Mouse (Mus musculus) adrenal gland, postnatal 25 days (tissue): Measurements from ENCODE around the gene Tmem138. TPM values are rescaled to one million over a fixed set of nuclear protein-coding genes. Genes with fewer than 3 reads are reported as not detected.

Experiments used
- DNase-seq: peaks from one replicate; pipeline ENCODE4 v3.0.0; 2021; ENCODE audit warnings: mixed read lengths
- long read RNA-seq: library from polyadenylated mRNA; stranded (forward); transcript quantifications from one replicate; pipeline ENCODE4 v2.0.0, GENCODE M21; 2021
- total RNA-seq: library from RNA; stranded (reverse); gene quantifications from 2 replicates; pipeline ENCODE4 v1.2.3, GENCODE M21; 2021

Tmem138 gene
- 8.4 and 13.2 TPM in 2 replicates for total RNA-seq
- long read RNA-seq, partial matches to known transcripts: 1 of 14 reads
- long read RNA-seq, other reads (novel, unspliced or antisense): 4 of 14 reads

DNA sequence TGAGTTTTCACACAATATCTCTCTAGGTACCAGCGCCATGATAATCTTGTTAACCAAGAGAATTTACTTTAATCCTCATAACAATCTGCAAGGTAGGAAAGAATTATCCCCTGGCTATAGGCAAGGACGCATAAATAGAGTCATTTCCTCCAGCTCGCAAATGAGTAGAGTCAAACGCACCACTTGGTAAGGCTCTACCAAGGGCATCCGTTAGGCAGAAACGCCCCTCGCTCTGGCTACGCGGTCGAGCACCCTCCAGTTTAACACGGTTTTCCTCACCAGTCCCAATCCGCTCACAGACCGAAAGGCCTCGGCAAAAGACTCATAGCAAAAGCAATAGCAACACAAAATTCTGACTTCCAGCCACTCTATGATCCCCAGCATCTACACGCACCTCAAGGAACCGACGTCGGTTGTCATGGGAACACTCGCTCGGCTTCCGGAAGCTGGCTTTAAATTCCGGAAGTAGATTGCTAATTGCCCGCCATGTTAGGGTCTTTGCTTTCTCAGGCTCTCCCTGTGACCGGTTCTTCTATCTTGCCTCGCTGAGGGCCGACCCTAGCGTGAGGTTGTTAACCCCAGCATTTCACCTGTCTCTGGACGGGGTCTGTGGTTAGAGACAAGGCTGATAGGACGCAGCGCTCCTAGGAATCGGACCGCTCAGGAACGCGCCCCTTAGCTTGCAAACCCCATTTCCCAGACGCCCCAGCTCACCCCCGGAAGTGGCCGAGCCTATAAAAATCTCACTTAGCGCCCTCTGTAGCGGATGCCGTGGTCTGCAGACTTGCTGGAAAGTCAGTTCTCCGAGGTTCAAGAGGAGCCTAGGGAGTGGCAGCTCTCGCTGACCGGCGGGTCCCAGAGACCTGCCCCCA is at the start of gene Tmem138, which contains the start of gene Cyb561a3:
TSS of gene Tmem138 (minus strand) at position 673 of the 872 bp plus-strand sequence.
TSS of gene Cyb561a3 (plus strand) at position 483 of the 872 bp plus-strand sequence.
- peak; percentile 86 for DNase-seq

- no peak for DNase-seq
Observed at GRCm38 (mm10) chr19:10608573-10609240, 31.5 kb upstream of the Tmem138 start.

GRCm38 (mm10) chr19:10605901-10606622 is 28.9 kb upstream of the Tmem138 start:
- DNase-seq: no peak

DNA sequence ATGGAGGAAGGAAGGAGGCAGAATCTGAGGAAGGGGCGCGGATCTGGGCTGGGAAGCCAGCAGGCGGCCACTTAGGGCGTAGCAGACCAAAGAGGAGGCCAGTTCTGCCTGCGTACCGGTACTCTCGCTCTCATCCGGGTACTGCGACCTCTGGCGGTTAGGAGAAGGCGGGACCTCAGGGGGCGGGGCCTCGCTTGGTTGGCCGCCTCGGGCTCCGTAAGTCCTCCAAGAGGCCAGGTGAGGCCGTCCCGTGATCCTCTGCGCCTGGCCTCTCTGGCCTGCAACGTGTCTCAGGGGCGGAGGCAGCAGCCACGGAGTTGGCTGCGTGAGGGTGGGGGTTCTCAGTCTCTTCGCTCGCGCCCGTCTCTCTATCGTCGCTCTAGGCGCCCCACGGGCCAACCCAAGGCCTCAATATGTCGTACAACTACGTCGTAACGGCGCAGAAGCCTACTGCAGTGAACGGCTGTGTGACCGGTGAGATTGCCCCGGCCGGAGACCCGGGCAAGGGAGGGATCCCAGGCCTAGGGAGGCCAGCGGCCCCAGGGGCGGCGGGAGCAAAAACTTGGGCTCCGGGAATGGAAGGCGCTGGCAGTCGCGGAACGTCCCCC is 28.2 kb upstream of the Tmem138 start, which contains the start of the genes Ddb1 and Tkfc:
TSS of gene Ddb1 (plus strand) at position 35 of the 608 bp plus-strand sequence.
TSS of gene Tkfc (minus strand) at position 362 of the 608 bp plus-strand sequence.
- peak; percentile 99 for DNase-seq

- DNase-seq: no peak
Observed at GRCm38 (mm10) chr19:10604534-10604933, 27.4 kb upstream of the Tmem138 start.

GRCm38 (mm10) chr19:10603660-10604523 is 26.7 kb upstream of the Tmem138 start:
- no peak for DNase-seq

DNA sequence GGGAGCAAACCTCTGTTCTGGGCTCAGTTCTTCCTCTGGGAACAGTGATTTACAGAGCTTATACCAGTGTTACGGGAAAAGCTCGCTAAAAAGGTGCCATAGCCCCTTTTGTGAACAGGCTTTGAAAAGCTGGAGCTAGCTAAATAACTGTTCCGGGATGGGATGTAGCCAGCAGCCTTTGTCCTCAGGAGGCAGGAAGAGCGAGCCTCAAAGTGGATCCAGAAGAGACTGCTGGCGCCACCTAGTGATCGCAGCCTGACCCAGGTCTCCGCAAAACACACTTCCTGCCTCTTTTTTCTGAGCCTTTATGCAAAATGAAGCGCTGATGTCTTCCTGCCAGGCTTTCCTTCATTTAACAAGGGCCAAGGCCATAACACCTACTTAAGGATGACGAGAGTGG is 25.6 kb upstream of the Tmem138 start:
- peak; percentile 88 for DNase-seq

GRCm38 (mm10) chr19:10602247-10602769 is 25.1 kb upstream of the Tmem138 start:
- no peak for DNase-seq

DNA sequence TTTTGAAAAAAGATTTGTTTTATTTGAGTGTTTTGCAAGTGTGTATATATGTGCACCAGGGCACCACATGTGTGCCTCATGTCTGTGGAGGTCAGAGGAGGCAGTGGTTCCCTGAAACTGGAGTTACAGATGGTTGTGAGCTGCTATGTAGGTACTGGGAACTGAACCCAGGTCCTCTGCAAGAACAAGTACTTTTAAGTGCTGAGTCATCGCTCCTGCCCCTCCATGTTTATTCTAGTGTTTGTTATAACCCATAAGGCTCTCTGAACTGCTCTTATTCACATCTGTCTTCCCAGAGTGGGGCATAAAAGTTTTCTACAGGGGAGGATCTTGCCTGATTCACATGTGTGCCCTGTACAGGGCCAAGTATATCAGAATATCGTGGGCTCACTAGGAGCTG is 22.5 kb upstream of the Tmem138 start:
- DNase-seq: no peak

DNA sequence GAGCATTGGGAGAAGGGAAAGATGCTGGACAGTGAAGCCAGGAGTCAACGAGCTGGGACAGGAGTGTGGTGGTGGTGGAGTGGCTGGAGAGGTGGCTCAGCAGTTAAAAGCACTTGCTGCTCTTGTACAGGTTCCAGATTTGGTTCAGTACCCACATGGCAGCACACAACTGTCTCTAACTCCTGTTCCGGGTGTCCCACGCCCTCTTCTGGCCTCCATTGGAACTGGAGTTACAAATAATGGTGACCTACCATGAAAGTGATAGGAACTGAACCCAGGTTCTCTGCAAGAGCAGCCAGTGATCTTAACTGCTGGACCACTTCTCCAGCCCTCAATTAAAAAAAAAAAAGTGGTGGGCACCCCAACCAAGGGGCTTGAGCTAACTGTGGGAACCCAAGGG is 21.0 kb upstream of the Tmem138 start:
- DNase-seq: no peak

DNA sequence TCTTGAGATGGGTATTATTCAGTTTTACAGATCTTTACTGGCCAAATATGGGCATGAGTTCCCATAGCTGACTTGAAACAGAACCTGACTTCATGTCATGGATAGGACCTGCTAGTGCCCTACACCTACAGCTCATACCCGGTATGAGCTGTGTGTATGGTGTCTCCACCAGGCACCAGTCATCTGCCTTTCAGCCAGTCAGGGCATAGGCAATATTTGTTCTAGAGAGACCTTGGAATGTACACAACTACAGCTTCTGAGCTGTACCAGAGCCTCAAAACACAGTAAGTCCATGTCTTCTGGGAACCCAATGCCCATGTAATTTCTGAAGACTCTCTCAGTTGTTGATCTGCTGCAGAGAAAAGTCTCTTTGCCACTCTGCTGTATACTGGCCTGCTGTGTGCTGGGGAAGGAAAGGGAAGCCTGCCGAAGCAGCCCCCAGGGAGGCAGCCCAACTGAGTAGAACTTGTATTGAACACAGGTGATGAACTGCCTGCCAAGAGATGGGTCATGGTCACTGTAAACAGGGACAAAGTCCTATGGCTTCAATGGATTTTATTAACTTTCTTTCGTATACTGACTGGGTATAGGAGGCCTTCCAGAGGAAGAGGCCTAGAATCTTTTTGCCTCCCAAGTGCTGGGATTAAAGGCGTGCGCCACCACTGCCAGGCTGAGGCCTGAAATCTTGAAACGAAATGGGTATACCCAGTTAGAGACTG is 14.7 kb upstream of the Tmem138 start:
- DNase-seq: no peak

DNA sequence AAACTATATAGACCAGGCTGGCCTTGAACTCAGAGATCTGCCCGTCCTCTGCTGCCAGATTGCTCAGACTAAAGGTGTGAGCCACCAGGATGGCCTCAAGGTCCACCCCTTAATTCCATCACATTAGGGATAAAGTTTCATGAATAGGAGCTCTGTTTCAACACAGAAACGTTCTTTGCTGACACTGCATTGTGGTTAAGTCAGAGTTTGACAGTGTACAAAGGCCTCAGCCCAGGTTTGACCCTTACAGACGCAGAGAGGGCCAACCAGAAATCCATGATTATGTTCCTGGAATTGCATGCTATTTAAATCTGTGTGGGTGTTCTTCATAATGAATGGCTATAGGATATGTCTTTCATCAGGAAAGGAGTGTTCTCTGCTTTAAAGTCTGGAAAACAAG is 13.1 kb upstream of the Tmem138 start:
- DNase-seq: no peak

GRCm38 (mm10) chr19:10589127-10589857 is 12.1 kb upstream of the Tmem138 start:
- DNase-seq: no peak

DNA sequence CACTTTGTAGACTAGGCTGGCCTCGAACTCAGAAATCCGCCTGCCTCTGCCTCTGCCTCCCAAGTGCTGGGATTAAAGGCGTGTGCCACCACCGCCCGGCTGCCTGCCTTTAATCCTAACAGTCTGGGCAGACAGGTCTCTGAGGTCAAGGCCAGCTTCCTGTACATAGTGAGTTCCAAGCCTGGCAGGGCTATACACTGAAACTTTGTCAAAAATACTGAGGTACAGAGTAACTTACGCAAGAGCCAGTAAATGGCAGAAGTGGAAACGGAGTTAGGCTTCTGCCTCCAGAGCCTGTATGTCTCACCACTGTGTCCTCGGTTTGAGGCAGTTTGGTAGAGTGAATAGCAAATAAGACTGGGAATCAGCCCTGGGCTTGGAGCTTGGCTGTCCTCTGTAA is 10.1 kb upstream of the Tmem138 start:
- DNase-seq: no peak

GRCm38 (mm10) chr19:10585112-10585511 is 8.0 kb upstream of the Tmem138 start:
- DNase-seq: no peak

- DNase-seq: no peak
Observed at GRCm38 (mm10) chr19:10583550-10584146, 6.5 kb upstream of the Tmem138 start.

DNA sequence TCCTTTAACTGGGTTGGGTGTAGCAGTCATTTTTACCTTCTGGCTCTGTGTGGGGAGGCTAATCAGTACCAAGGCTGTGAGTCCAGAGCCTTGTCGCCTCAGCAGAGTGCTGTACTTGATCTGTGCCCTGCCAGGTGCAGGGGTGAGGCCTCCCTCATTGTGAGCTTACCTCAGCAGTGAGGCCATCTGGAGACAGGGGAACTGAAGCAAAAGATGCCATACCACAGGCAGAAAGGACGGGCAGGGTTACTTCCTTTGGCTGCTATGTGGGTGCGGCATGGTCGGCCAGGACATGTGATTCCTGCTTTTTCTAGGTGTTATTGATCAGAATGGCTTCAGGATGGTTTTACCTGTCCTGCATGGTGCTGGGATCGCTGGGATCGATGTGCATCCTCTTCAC is 4.8 kb upstream of the Tmem138 start:
- DNase-seq: no peak

- DNase-seq: no peak
Observed at GRCm38 (mm10) chr19:10580761-10581160, 3.6 kb upstream of the Tmem138 start.

- no peak for DNase-seq
Observed at GRCm38 (mm10) chr19:10580102-10580501, 2.9 kb upstream of the Tmem138 start.
